ENCODE assay signal across 9 mouse cellular contexts in the genomic region with DNA sequence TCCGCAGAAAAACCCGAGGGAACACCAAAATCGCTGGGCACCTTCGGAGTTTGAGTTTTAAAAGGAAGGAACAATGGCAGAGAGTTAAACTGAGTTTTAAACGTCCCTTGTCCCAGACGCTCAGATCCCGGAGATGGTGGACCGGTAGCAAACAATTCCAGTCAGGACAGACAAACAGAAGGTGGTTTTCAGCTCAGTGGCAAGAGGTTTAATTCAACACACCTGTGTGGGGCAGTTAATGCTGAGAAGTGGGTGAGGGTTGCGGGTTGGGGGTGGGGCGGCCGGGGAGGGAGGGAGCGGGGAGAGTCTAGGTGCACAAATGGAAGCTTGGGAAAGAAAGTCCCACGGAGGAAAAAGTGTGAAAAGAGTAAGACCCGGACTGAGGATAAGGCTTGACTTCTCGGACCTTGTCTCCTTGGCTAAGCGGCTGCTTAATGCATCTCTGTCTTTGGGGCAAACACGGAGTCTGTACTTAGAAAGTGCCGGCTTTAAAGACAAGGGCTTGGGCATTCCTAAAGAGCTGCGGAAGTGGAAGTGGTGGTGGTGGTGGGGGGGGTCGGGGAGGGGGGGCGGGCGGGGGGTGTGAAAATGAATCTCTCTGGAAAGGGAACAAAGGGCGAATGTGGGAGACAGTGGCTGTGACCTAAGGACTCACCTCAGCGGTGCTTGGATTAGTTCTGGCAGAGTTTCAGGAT. TPM values are rescaled to one million over a fixed set of nuclear protein-coding genes. Genes with fewer than 3 reads are reported as not detected.
A peak's percentile ranks its signal among the peaks of the same experiment; 100 is the strongest.
DNase-seq lines count a peak whose midpoint lies in the region; ATAC-seq lines count a peak whose summit lies in the region.
"Had no signal": no experiment of that assay in that cellular context is flagged by ENCODE, and none has a peak within 500 bp of the region (broad histone marks: within the 10 kb centered on the region; RNA-seq: fewer than 3 reads in every experiment).

No protein-coding gene starts in this region.

- peak overlapping the region; percentile 76 for H3K4me2 ChIP-seq in heart, embryonic 15.5 days
- peak overlapping the region; percentile 64 for H3K4me2 ChIP-seq in embryonic facial prominence, embryonic 11.5 days (ENCODE audit: low read depth, low read length)
- H3K4me2 ChIP-seq in intestine, embryonic 16.5 days (ENCODE audit: low read depth, low read length): peak overlapping the region; percentile 92

- H3K9me3 ChIP-seq in heart, embryonic 15.5 days (replicated peaks): no peaks in the 10 kb centered on the region
- no peaks in the 10 kb centered on the region for H3K9me3 ChIP-seq in embryonic facial prominence, embryonic 11.5 days (replicated peaks; ENCODE audit: control insufficient read depth, low read length)
- no peaks in the 10 kb centered on the region for H3K9me3 ChIP-seq in intestine, embryonic 16.5 days (ENCODE audit: control insufficient read depth, low read length)

- H3K4me1 ChIP-seq in heart, embryonic 15.5 days (replicated peaks): peaks cover 7% of the 10 kb centered on the region
- no peaks in the 10 kb centered on the region for H3K4me1 ChIP-seq in embryonic facial prominence, embryonic 11.5 days (ENCODE audit: control insufficient read depth, insufficient read depth, low read length)
- peaks cover 10% of the 10 kb centered on the region for H3K4me1 ChIP-seq in intestine, embryonic 16.5 days (ENCODE audit: control insufficient read depth, insufficient read depth, low read length)

- H3K27me3 ChIP-seq in heart, embryonic 15.5 days: no peaks in the 10 kb centered on the region
- H3K27me3 ChIP-seq in embryonic facial prominence, embryonic 11.5 days (ENCODE audit: control insufficient read depth, insufficient read depth, low read length): no peaks in the 10 kb centered on the region; the same call in 1 of the 2 replicates
- H3K27me3 ChIP-seq in intestine, embryonic 16.5 days (replicated peaks; ENCODE audit: control insufficient read depth, insufficient read depth, low read length): no peaks in the 10 kb centered on the region

- H3K27ac ChIP-seq in heart, embryonic 15.5 days: no peak overlapping the region
- no peak overlapping the region for H3K27ac ChIP-seq in embryonic facial prominence, embryonic 11.5 days (replicated peaks; ENCODE audit: low read depth, low read length)
- H3K27ac ChIP-seq in intestine, embryonic 16.5 days (ENCODE audit: low read length): peak overlapping the region; percentile 40

- H3K36me3 ChIP-seq in heart, embryonic 15.5 days: no peaks in the 10 kb centered on the region
- H3K36me3 ChIP-seq in embryonic facial prominence, embryonic 11.5 days (replicated peaks; ENCODE audit: control insufficient read depth, insufficient read depth, low read depth, low read length): no peaks in the 10 kb centered on the region
- H3K36me3 ChIP-seq in intestine, embryonic 16.5 days (ENCODE audit: control insufficient read depth, insufficient read depth, low read length): no peaks in the 10 kb centered on the region

- WGBS in heart, embryonic 15.5 days: 1% methylated on average over 24 of the region's 24 CpGs
- WGBS in embryonic facial prominence, embryonic 11.5 days: 2% methylated on average over 22 of the region's 24 CpGs
- under 1% methylated on average over 22 of the region's 24 CpGs for WGBS in intestine, embryonic 16.5 days

- H3K9ac ChIP-seq in heart, embryonic 15.5 days: peak overlapping the region; percentile 39
- H3K9ac ChIP-seq in embryonic facial prominence, embryonic 11.5 days (replicated peaks; ENCODE audit: low read length): peak overlapping the region; percentile 37; the same call in 1 of the 2 replicates
- H3K9ac ChIP-seq in intestine, embryonic 16.5 days (ENCODE audit: low read depth, low read length): peak overlapping the region; percentile 68

- H3K4me3 ChIP-seq in heart, embryonic 15.5 days: peak overlapping the region; percentile 53
- peak overlapping the region; percentile 36 for H3K4me3 ChIP-seq in embryonic facial prominence, embryonic 11.5 days (ENCODE audit: low read depth, low read length)
- H3K4me3 ChIP-seq in intestine, embryonic 16.5 days (ENCODE audit: low read length): peak overlapping the region; percentile 47
- H3K4me3 ChIP-seq: erythroblast, embryonic 14.5 days had no signal

- ATAC-seq in heart, embryonic 15.5 days (replicated peaks; ENCODE audit: insufficient number of reproducible peaks, insufficient read depth, low FRiP score, low read depth): 0 out of 2 replicates have a peak, but pooled peaks have one; percentile 20
- ATAC-seq in embryonic facial prominence, embryonic 11.5 days (replicated peaks; ENCODE audit: insufficient number of reproducible peaks, low FRiP score, low TSS enrichment, low read depth): no peak
- peak; percentile 51 for ATAC-seq in intestine, embryonic 16.5 days
- ATAC-seq in monocyte, adult 5-6 weeks (replicated peaks; ENCODE audit: insufficient number of reproducible peaks, low FRiP score, low TSS enrichment, poor library complexity, severe bottlenecking): no peak

- no peak for DNase-seq in heart, adult 9 months (ENCODE audit: low spot score in 2 of 2)
- peak; percentile 22 for DNase-seq in embryonic facial prominence, embryonic 11.5 days (ENCODE audit: low spot score)
- peak; percentile 32 for DNase-seq in neural tube, embryonic 10.5 days (ENCODE audit: extremely low spot score, low spot score)
- DNase-seq in left cerebral cortex, adult 9 months (ENCODE audit: low spot score in 2 of 2): no peak
- DNase-seq in left cerebral cortex, adult 11 months (ENCODE audit: low spot score): no peak

RNA-seq across cellular contexts. Expression of gene Hist4h4, which starts 10.2 kb away (rescaled TPM):
- polyA plus RNA-seq in heart, embryonic 15.5 days (2015; fragmentation: Nextera tagmentation; extraction: Ambion mirVana): 0.21 and 0.25 TPM in 2 replicates
- polyA plus RNA-seq in embryonic facial prominence, embryonic 11.5 days (2014; fragmentation: Nextera tagmentation; extraction: Ambion mirVana): 0.46 and 0.56 TPM in 2 replicates
- 0.40 and 0.49 TPM in 2 replicates for polyA plus RNA-seq in intestine, embryonic 16.5 days (2015; fragmentation: Nextera tagmentation; extraction: Ambion mirVana)
- 2.3 to 11.2 TPM (median 4.9 TPM) in 3 replicates for total RNA-seq in monocyte, adult 5-6 weeks (2017)

RNA-seq across cellular contexts. Expression of gene Gucy2c, which starts 12.4 kb away (rescaled TPM):
- polyA plus RNA-seq in heart, embryonic 15.5 days (2015; fragmentation: Nextera tagmentation; extraction: Ambion mirVana): 0.04 TPM in 1 of 2 replicates, not detected in the other
- polyA plus RNA-seq in embryonic facial prominence, embryonic 11.5 days (2014; fragmentation: Nextera tagmentation; extraction: Ambion mirVana): 0.14 and 0.29 TPM in 2 replicates
- polyA plus RNA-seq in intestine, embryonic 16.5 days (2015; fragmentation: Nextera tagmentation; extraction: Ambion mirVana): 91.5 and 109 TPM in 2 replicates
- total RNA-seq in monocyte, adult 5-6 weeks (2017): 0.10 to 1.1 TPM in 2 of 3 replicates, not detected in the other
- polyA plus RNA-seq: erythroblast, embryonic 14.5 days had no signal

RNA-seq across cellular contexts. Expression of gene H2afj, which starts 14.1 kb away (rescaled TPM):
- polyA plus RNA-seq in heart, embryonic 15.5 days (2015; fragmentation: Nextera tagmentation; extraction: Ambion mirVana): 75.6 and 76.8 TPM in 2 replicates
- polyA plus RNA-seq in embryonic facial prominence, embryonic 11.5 days (2014; fragmentation: Nextera tagmentation; extraction: Ambion mirVana): 87.8 and 89.1 TPM in 2 replicates
- 217 and 222 TPM in 2 replicates for polyA plus RNA-seq in intestine, embryonic 16.5 days (2015; fragmentation: Nextera tagmentation; extraction: Ambion mirVana)
- 54.2 to 78.4 TPM (median 59.5 TPM) in 3 replicates for total RNA-seq in monocyte, adult 5-6 weeks (2017)

RNA-seq across cellular contexts. Expression of gene BC049715, which starts 33.4 kb away (rescaled TPM):
- polyA plus RNA-seq in heart, embryonic 15.5 days (2015; fragmentation: Nextera tagmentation; extraction: Ambion mirVana): 1.3 and 1.9 TPM in 2 replicates
- 0.96 and 1.1 TPM in 2 replicates for polyA plus RNA-seq in embryonic facial prominence, embryonic 11.5 days (2014; fragmentation: Nextera tagmentation; extraction: Ambion mirVana)
- 0.65 and 0.93 TPM in 2 replicates for polyA plus RNA-seq in intestine, embryonic 16.5 days (2015; fragmentation: Nextera tagmentation; extraction: Ambion mirVana)
- total RNA-seq in monocyte, adult 5-6 weeks (2017): 0.96 to 3.7 TPM (median 2.5 TPM) in 3 replicates

RNA-seq across cellular contexts. Expression of gene Wbp11, which starts 34.1 kb away (rescaled TPM):
- 60.4 and 66.9 TPM in 2 replicates for polyA plus RNA-seq in heart, embryonic 15.5 days (2015; fragmentation: Nextera tagmentation; extraction: Ambion mirVana)
- 140 and 146 TPM in 2 replicates for polyA plus RNA-seq in embryonic facial prominence, embryonic 11.5 days (2014; fragmentation: Nextera tagmentation; extraction: Ambion mirVana)
- 82.1 and 82.3 TPM in 2 replicates for polyA plus RNA-seq in intestine, embryonic 16.5 days (2015; fragmentation: Nextera tagmentation; extraction: Ambion mirVana)
- total RNA-seq in monocyte, adult 5-6 weeks (2017): 46.3 to 120 TPM (median 81.0 TPM) in 3 replicates

Comparison
In these comparisons a context has a peak if more than half of its experiments do, and no peak if none do; other contexts are left out.
1. ATAC-seq: peak in heart, embryonic 15.5 days (single experiment) and intestine, embryonic 16.5 days (single experiment); none in embryonic facial prominence, embryonic 11.5 days (single experiment) and monocyte, adult 5-6 weeks (single experiment).
2. DNase-seq: peak in embryonic facial prominence, embryonic 11.5 days (single experiment) and neural tube, embryonic 10.5 days (single experiment); none in heart, adult 9 months (0 of 2), left cerebral cortex, adult 9 months (0 of 2) and left cerebral cortex, adult 11 months (single experiment).
3. RNA of gene Gucy2c, which starts 12.4 kb away (polyA plus RNA-seq): 91.5 to 109 TPM in intestine, embryonic 16.5 days; 0.14 to 0.29 TPM in embryonic facial prominence, embryonic 11.5 days and 0.04 TPM in heart, embryonic 15.5 days; every median in the first group is over 10 times any median in the second.
4. Peak in every context shown above with its lines, with median percentiles within 50 percentile points of each other: H3K4me2 ChIP-seq, H3K4me3 ChIP-seq and H3K9ac ChIP-seq.